Mouse (Mus musculus) cerebellum, adult 11-12 months (tissue): Measurements from ENCODE around the gene Apol9a.
"Not testable (repeated sequence)": the region's sequence is repeated elsewhere in the genome, so short reads cannot be mapped to it uniquely, and the experiment has no call there.

ENCODE experiments used
- DNase-seq: peaks from one replicate; pipeline ENCODE4 v3.0.0; 2022

Gene Apol9a

DNA sequence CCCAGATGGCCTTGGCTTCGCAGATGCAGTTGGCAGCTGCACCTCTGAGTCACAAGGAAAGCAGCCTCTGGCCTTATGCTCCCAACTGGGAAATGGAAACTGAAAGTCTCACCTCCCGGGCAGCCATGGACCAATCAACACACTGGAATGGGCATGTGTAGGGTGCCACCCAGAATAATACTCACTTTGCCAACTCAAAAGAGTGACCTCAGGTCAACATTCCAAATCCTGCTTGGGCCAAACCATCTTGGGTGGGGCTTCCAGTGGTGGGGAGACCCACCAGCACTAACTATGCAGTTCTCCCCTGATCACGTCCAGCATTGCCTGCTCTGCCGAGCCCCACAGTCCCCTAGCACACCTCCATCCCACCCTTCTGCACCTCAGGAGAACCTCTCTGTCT is at the start of gene Apol9a:
Gene Apol9a (minus strand): TSS at position 101 of the 400 bp plus-strand sequence.
- not testable (repeated sequence) for DNase-seq

DNA sequence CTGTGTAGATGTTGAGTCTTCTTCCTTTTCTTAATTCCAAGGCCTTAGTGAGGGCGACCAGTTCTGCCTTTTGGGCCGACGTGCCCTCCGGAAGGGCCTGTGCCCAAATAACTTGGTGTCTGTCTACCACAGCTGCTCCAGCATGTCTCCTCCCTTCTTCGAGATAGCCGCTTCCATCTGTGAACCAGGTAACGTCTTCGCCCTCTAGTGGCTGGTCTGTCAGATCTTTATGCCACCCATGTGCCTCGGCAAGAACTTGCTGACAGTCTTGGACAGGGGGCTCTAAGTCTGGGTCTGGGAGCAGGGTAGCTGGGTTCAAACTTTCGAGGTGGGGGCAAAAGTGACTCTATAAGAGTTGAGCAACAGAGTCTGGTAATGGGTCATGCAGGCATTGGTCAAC is 39.0 kb upstream of the Apol9a start:
- DNase-seq = not testable (repeated sequence)

DNA sequence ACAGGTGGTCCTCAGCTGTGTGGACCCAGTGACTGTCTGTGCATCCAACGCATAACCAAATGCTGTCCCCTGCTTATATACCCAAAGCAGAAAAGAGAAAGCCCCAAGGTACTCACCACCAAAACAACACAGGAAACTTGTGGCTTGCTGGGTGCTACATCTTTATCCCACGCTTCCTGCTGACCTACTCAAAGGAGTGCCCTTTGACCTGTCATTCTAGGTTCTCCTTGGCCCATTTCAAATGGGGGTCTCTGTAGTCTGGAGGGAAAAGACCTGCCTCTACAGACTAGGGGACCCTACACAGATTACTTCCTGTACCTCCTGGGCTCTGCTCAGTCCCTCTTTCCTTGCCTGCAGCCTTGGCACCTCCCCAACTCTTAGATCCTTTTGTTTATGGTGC is 36.5 kb upstream of the Apol9a start, which contains the start of gene Apol7b:
Gene Apol7b (minus strand): TSS at position 101 of the 400 bp plus-strand sequence.
- not testable (repeated sequence) for DNase-seq

DNA sequence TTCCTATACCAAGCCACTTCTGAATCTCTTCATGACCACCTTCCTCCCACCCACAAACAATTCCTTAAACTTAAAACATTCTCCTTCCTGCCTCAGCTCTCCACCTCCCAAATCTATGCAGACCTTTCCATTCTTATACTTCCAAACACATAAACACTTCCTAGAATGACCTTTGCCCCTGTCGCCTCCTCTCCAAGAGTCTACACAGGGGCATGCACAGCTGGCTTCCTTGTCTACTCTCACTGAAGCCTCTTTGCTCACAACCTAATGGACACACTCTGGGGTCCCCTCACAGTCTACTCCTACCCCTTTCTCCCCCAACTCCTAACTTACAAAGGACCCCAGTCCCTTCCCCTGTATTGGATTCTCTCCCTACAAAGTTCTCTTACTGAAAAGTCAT is 34.7 kb upstream of the Apol9a start:
- DNase-seq = not testable (repeated sequence)

DNA sequence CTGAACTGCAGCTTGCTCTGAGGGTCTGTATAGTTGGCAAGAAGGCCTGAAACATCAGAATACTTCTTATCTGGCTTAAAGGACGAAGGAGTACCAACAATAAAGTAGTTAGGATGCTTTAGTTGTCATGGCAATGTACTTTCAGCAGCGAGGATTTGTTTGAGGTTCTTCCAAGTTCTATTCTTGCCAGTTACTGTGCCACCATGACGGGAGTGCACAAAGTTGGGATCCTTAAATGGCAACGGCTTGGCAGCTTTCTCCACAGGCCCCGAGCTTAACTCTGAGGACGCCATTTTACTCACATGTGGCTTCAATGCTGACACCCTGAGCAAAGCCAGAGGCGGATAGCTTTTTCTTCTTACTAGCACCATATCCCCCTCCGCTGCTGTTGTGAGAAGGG is 33.8 kb upstream of the Apol9a start:
- DNase-seq = not testable (repeated sequence)

DNA sequence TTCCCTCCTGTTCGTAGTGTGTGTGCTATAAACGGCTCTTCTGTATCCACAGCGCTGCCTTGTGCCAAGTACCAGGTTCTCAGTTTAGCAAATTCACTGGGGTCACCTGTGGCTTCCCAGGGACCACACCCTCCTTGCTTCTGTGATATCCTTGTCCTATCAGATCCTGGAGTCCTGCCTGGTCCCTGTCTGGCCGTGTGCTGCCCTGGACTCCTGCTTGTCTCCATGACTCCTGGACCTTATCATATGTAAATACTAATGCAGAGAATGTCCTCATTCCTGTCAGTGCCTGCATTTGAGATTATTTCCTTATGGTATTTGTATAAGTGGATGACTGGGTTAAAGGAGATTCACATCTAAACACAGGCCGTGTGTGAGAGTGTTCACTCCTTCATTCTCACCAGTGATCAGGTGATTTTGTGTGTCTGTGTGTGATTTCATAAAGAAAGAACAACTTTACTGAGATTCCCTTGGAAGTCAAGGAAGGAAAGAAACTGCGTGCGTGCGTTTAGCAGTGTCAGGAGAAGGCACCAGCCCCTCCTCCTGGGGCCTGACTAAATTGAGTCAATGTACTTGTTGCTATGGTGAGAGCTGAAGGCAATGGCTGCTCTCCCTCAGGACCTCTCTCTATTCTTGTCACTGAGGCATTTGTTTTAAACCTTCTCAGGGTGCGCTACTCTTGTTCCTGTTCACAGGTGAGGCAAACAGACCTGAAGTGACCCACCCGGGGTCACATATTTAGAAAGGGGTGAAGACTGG is 17.9 kb upstream of the Apol9a start:
- DNase-seq = not testable (repeated sequence)

DNA sequence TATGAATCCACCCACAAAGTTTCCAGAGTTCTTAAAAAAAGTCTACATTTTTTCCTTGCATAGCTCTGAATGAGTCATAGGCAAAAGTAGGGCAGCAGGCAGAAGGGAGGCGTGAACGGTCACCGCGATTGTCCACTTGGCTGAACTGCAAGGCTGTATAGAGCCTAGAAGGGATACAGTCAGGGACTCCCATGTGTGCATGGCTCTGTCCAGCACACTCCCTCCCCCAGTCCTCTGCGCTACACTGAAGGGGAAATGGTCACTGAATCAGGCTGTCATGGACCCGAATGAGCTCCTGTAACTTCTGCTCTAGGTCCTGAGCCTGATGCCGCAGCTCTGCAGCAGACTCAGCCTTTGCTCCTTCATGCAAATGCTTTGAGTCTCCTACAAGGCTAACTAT is 12.0 kb upstream of the Apol9a start:
- DNase-seq = not testable (repeated sequence)

DNA sequence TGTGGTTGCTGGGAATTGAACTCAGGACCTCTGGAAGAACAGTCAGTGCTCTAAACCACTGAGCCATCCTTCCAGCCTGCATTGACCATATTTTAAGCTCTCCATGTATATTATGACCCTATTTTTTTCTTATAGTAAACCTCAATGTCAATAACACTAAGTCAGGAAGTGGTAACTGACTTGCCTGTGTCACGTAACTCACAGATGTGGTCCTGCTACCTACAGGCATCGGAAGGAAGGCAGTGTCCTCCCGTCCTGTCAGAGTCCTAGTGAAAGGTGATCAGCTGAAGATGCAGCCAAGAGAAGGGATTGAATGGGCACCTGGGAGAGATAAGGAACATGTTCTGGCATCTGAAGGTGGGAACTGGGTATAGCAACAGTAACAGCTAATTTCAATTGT is 8.7 kb upstream of the Apol9a start:
- DNase-seq = not testable (repeated sequence)

DNA sequence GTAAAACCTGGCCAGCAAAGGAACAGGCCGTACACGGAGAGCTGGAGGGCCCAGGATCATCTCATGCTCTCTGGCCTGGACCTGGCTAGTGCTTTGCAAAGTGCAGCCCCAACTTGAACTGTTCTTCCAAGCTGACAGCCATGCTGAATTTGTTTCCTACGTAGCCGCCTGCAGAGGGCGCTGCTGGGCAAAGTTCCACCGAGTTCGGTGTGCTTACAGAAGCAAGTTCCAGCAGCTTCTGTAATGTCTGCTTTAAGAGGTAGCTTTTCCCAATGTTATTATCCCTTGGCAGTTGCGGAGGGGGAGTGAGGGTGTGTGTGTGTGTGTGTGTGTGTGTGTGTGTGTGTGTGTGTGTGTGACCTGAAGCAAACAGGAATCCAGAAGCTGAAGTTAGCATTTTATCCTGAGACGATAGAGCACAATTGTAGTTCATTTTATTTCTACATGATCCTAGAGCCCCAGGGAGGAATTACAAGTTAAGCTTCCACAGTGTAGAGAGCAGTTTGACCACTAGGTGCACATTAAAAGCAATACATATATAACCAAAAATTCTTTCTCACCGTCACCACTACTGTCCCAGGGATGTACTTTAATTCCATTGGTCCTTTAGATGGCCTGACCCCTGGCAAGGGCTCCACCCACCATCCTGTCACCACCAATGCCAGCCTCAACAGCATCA is 5.9 kb upstream of the Apol9a start:
- not testable (repeated sequence) for DNase-seq

DNA sequence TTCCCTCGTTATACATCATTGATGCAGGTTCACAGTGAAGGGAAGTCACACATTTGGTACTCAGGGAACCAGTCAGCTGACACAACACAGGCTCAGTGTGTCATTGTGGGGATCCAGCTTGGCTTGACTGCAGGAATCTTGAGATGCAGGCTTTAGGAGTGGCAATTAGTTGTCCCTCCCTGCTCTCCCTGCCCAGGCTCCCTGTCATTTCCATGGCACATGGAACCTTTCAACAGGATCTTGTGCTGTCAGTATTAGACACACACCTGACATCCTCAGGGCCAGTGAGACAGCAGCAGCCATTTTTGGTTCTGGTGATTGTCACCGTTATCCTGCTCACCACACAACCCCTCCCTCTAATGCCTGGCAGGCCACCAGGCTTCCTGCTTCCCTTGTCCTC is 4.7 kb upstream of the Apol9a start:
- DNase-seq = not testable (repeated sequence)

DNA sequence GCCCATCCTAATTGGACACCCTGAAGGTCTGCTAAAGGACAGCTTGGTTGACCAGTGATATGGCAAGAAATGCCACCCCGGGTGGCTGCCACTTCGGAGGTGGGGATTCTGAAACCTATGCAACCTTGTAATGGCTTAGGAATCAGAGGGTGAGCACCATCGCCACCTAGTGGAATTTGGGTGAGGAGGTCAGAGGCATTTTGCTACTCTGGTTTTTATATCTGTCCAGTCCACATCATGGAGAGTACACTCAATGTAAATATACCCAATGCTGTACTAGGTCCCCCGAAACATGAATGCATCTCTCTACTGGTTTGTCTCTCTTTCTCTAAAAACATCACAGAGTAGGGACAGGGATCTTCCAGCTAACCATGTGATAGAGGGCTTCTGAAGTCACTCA is 1.8 kb upstream of the Apol9a start:
- DNase-seq = not testable (repeated sequence)

DNA sequence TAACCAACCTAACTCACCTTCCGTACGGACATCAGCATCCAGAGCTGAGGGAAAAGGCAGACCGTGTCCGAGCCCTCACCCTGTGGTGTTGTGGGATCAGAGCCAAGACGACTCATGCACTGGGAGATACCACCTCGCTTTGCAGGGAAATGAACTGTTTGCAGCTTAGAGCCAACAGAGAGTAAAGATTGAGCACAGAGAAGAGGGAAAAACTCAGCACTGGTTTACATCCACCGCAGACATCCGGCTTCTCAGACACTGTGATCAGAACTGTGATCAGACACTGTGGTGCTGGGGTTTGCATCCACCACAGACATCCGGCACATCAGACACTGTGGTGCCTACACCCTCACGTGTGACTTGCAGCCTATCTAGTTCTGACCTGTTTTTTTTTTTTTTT is 4.6 kb downstream of the Apol9a start:
- not testable (repeated sequence) for DNase-seq

DNA sequence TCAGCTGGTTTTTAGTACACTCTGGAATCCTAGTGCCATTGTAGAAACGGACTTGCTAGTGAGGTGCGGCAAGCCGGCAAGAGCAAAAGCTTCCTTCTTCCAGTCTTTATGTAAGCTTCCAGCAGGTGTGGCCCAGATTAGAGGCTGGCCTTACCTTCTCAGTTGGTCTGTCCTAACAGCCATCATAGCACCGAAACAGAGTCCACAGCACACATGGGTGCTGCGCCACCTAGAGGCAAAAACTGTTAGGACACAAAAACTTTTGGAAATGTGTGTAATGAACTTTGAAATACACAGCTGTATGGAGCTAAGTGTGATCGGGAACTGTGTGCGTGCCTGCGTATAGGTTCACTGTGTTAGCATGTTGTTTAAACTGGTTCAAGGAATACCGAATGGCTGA is 11.9 kb downstream of the Apol9a start, which contains the start of gene Apol7a:
Gene Apol7a (minus strand): TSS at position 84 of the 400 bp plus-strand sequence.
- not testable (repeated sequence) for DNase-seq

DNA sequence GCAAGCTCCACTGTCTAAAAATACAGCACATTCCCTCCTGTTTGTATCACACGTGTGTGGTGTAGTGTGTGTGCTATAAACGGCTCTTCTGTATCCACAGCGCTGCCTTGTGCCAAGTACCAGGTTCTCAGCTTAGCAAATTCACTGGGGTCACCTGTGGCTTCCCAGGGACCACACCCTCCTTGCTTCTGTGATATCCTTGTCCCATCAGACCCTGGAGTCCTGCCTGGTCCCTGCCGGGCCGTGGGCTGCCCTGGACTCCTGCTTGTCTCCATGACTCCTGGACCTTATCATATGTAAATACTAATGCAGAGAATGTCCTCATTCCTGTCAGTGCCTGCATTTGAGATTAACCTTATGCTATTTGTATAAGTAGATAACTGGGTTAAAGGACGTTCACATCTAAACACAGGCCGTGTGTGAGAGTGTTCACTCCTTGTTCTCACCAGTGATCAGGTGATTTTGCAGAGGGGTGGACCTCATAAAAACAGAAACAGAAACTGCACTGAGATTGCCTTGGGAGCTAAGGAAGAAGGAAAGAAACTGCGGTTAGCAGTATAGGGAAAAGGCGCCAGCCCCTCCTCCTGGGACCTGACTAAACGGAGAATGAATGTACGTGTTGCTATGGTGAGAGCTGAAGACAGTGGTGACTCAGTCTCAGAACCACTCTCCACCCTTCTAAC is 13.3 kb downstream of the Apol9a start:
- DNase-seq = not testable (repeated sequence)

DNA sequence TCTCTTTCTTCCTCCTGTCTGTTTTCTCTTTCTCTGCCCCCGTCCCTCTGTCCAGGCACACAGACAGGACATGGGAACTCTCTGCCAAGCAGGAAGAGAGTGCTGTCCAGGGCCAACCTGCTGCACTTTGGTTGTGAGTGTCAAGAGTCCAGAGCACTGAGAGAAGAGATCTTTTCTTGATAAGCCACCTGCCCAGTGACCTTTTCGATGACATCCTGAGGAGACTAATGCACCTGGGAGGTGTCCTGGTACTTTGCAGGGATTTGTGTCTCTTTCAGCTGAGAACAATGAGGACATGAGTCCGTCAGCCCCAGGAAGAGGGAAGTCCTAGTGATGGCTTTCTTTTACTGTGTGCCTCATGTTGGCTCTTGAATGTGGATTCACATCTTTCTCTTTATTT is 17.1 kb downstream of the Apol9a start:
- not testable (repeated sequence) for DNase-seq

DNA sequence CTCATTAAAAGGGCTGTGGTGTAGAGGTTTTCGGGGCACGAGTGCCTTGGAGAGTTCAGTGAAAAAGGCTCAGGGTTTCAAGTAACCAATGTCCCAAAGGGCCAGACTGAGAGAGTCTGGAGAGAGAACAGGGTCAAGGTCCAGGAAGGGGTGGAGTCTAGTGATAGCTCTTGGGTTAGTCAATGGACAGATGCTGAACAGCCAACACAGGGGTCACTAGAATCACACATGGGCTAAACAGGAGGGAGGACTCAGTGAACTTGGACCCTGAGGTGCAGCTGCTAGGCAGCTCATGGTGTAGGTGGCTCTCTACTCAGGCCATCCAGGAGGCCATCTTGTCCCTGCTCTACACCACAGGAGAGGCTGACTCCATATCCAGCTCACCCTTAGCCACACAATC is 23.5 kb downstream of the Apol9a start:
- DNase-seq = no peak

DNA sequence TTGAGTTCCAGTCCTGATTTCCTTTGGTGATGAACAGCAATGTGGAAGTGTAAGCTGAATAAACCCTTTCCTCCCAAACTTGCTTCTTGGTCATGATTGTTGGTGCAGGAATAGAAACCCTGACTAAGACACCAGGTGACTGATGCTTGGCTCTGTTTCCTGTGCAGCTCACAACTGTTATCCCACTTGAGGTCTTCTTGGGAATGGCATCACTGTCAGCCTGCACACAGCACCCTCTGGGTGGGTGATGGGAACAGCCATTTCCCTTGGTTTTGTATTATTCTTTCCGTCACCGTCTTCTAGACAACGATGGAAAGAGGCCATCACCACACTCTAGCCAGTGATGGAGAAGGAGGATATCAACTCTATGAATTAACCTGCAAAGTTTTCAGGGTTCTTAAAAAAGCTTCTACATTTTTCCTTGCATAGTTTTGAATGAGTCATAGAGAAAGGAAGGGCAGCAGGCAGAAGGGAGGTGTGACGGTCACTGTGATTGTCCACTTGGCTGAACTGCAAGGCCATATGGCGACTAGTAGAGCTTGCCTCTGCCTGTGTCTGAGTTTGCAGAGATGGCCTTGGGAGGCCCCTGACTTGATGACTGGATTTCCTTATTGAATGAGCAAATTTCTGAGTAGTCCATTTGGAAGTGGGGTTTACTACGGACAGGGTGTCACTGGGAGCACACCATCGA is 26.4 kb downstream of the Apol9a start:
- peak; percentile 48 for DNase-seq

DNA sequence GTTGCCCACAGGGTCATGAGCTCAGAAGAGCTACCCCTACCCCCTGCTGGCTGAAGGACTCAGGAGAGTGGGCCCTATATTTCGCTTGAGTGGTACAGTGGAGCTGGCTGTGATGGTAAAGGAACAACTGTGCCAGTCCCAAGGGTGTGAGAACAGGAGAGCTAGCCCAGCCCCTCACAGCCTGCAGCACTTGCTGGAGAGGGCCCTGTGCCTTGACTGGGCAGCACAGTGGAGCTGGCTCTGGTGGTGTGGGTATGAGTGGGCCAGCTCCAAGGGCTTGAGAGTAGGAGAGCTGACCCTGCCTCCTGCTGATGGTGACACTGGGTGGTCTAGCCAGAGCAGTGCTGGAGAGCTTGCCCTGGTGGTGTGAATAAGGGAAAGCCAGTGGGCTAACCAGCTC is 28.1 kb downstream of the Apol9a start:
- no peak for DNase-seq

DNA sequence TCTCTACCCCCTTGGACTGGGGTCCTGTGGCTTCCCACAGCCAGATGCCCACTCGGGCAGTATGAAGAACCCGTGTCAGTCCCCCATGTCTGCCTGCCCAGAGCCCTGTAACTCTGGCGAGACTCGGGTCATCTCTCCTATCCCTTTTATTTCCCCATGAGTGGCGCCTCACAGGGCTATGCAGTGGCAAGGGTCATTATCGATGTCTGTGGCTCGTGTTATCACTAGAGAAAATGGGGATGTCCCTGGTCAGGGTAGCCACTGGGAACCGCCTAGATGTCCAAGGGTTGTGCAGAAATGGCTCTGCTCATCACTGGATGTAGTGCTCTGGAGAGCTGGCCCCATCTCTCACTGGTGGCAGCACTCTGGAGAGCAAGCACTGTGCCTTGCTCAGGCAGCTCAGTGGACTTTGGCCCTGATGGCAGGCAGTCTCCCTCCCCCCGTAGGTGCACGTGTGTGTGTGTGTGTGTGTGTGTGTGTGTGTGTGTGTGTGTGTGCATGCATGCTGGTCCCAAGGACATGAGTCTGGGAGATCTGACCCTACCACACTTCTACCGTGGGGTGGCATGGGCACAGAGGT is 28.6 kb downstream of the Apol9a start:
- DNase-seq = no peak

DNA sequence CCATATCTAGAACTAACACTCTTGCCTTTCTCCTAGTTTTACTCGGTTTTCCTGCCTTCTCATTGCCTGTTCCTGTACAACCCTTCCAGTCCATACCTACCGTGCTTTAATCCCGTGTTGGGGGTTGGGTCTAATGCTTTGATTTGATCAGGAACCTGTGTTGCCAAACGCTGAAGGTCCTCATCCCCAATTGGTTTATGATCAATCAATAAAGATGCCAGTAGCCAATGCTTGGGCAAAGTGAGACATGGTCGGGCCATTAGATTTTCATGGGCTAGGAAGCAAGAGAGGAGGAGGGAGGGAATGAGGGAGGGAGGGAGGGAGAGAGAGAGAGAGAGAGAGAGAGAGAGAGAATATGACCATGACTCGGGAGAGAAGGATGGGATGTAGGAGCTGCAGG is 29.5 kb downstream of the Apol9a start:
- DNase-seq = no peak

DNA sequence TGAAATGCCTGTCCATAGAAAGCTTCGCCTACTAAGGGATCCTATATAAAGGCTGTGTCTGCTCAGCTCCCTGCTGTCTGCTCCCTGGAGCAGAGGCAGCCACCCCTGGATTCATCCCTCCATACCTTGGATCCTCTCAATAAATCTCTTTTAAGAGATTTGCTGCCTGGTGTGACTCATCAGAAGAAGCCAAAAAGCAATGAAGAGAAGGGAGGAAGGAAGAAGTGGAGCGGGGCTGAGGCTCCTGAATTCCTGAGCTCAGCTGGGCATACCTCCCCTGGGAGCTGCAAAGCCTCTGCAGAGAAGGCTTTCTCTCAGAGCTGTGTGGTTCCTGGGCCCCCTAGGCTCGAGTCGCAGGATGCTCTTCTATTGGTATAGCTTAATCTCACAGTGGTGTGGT is 31.0 kb downstream of the Apol9a start:
- no peak for DNase-seq

DNA sequence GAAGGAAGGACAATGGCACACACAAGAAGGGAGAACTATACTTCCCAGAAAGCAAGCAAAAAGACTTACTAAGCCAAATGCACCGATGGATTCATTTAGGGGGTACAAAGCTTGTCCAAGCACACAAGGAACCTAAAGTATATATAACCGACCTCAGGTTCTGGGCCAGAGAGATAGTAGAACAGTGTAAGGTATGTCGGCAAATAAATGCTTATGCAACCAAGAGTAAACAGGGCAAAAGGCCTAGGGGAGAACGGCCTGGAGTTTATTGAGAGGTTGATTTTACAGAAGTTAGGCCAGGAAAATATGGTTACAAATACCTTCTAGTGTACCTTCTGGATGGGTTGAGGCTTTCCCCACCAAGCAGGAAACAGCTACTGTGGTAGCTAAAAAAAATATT is 33.5 kb downstream of the Apol9a start:
- no peak for DNase-seq

DNA sequence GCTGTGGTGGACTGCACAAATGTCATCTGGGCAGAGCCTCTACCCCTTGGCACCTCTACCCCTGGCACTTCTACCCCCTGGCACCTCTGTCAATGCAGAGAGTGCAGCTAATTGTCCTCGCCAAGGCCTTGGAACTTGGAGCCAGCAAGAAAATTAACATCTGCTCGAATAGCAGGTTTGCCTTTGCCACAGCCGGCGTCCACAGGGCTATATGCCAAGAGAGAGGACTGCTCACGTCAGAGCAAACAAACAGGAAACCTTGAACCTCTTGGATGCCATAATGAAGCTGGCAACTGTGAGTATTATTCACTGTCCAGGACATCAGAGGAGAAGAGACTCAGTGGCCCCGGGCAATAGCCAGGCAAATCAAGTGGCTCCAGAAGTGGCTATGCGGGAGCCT is 34.0 kb downstream of the Apol9a start:
- no peak for DNase-seq
